Comparison of ENCODE assay signal across 22 mouse cellular contexts in genomic region chr6:136558288-136559005, GRCm38 (mm10). TPM values are rescaled to one million over a fixed set of nuclear protein-coding genes. Genes with fewer than 3 reads are reported as not detected.
DNase-seq lines count a peak whose midpoint lies in the region; ATAC-seq and TF ChIP-seq lines count a peak whose summit lies in the region.
"Had no signal": no experiment of that assay in that cellular context is flagged by ENCODE, and none has a peak within 500 bp of the region (broad histone marks: within the 10 kb centered on the region; RNA-seq: fewer than 3 reads in every experiment).

No protein-coding gene starts in this region.

- no peak for TF ChIP-seq CTCF in left cerebral cortex, adult 2 months (IDR thresholded peaks at IDR 0.05)
- TF ChIP-seq CTCF in cortical plate, adult 2 months (IDR thresholded peaks at IDR 0.05; ENCODE audit: extremely low read depth, insufficient read depth, low read length) = no peak

- intact Hi-C loops in left cerebral cortex, adult 2 months (cut with DNase I) = no loop called here
- intact Hi-C loops in left cerebral cortex, postnatal 10 days (cut with DNase I) = loop anchor here (5.0 kb wide), 1 partner anchor 136 kb away; no protein-coding TSS in a partner anchor

- ATAC-seq in frontal cortex, adult (ENCODE audit: low TSS enrichment) = peak; percentile 60
- ATAC-seq: forebrain, embryonic 14.5 days; inflammation-experienced regulatory T-cells, adult 6 months; liver, postnatal 0 days; lung, postnatal 0 days had no signal

- no peak overlapping the region for H3K4me3 ChIP-seq in left cerebral cortex, adult 2 months
- H3K4me3 ChIP-seq in cortical plate, adult 2 months (ENCODE audit: insufficient read depth, low read length) = no peak overlapping the region
- H3K4me3 ChIP-seq: embryonic facial prominence, embryonic 12.5 days had no signal

- TF ChIP-seq POLR2A in cortical plate, adult 2 months (IDR thresholded peaks at IDR 0.05; ENCODE audit: extremely low read depth, insufficient read depth, low read length) = no peak

- H3K27ac ChIP-seq in left cerebral cortex, adult 2 months = peak overlapping the region; percentile 65
- H3K27ac ChIP-seq in cortical plate, adult 2 months (ENCODE audit: insufficient read depth, low read length) = peak overlapping the region; percentile 24; the same call in 1 of the 2 replicates
- H3K27ac ChIP-seq: embryonic facial prominence, embryonic 12.5 days; kidney, postnatal 0 days; macrophage had no signal

- H3K4me1 ChIP-seq in cortical plate, adult 2 months (ENCODE audit: control insufficient read depth, insufficient read depth, low read length) = peaks cover 10% of the 10 kb centered on the region
- H3K4me1 ChIP-seq: embryonic facial prominence, embryonic 12.5 days had no signal

- no peak for DNase-seq in frontal cortex, postnatal 14 days (ENCODE audit: low spot score in 2 of 2)
- DNase-seq in left cerebral cortex, adult 2 months (ENCODE audit: extremely low spot score in 1 of 2, low spot score in 2 of 2) = no peak
- no peak for DNase-seq in left cerebral cortex, postnatal 10 days (ENCODE audit: extremely low spot score in 1 of 2, low spot score in 2 of 2)
- peak; percentile 79 for DNase-seq in ES-CJ7 (ENCODE audit: low read depth, low spot score)
- no peak for DNase-seq in urinary bladder, adult 2 months (ENCODE audit: low spot score)
- DNase-seq: adrenal gland, postnatal 36 days; B cell, adult 2 months; cerebellum, adult 11 months; cerebellum, postnatal 14 days; kidney, adult 18-20 months; liver, postnatal 0 days; retina, postnatal 1 day; right cerebral cortex, postnatal 25 days; spleen, adult 18-20 months had no signal

RNA-seq across cellular contexts. Expression of gene Atf7ip, which starts 52.5 kb away (rescaled TPM):
- 100 to 1,000 TPM; 119 to 122 TPM for total RNA-seq in left cerebral cortex, adult 2 months (2021)
- total RNA-seq in left cerebral cortex, postnatal 10 days (2021) = 100 to 1,000 TPM; 119 to 135 TPM
- 39.5 and 47.4 TPM in 2 replicates for polyA plus RNA-seq in cortical plate, adult 2 months (2012; rRNA removed)
- 20.5 and 31.6 TPM in 2 replicates for polyA plus RNA-seq in urinary bladder, adult 2 months (2012; rRNA removed)
